Mouse (Mus musculus) heart, embryonic 13.5 days (tissue): ENCODE results near the gene Pgam2. TPM values are rescaled to one million over a fixed set of nuclear protein-coding genes. Genes with fewer than 3 reads are reported as not detected.
A peak's percentile ranks its signal among the peaks of the same experiment; 100 is the strongest.

Experiments
- ATAC-seq: fragments of 200-750 bp; cut with Nextera tagmentation; 2 replicates; pipeline ENCODE4 v1.8.0; 2017; ENCODE audit warnings: moderate TSS enrichment; ENCODE audit not compliant: insufficient number of reproducible peaks, low FRiP score, low TSS enrichment; ENCODE audit errors: extremely low read depth
- H3K27ac ChIP-seq: fragments of 300-500 bp; sonication (generic); replicated peaks from 2 replicates; pipeline ENCODE4 v1.5.1; 2015; ENCODE audit warnings: moderate library complexity, mild to moderate bottlenecking, inconsistent platforms
- H3K27me3 ChIP-seq: fragments of 300-500 bp; sonication (generic); replicated peaks from 2 replicates; pipeline ENCODE4 v1.6.1; 2015; ENCODE audit warnings: mild to moderate bottlenecking, inconsistent platforms
- H3K36me3 ChIP-seq: fragments of 300-500 bp; sonication (generic); 2 replicates; pipeline ENCODE4 v1.6.1; 2015; ENCODE audit warnings: mild to moderate bottlenecking, inconsistent platforms
- H3K4me1 ChIP-seq: fragments of 300-500 bp; sonication (generic); 2 replicates; pipeline ENCODE4 v1.6.1; 2015; ENCODE audit warnings: inconsistent platforms
- H3K4me2 ChIP-seq: fragments of 300-500 bp; sonication (generic); 2 replicates; pipeline ENCODE4 v1.6.1; 2015; ENCODE audit warnings: inconsistent platforms, mild to moderate bottlenecking, moderate library complexity
- H3K4me3 ChIP-seq: fragments of 300-500 bp; sonication (generic); 2 replicates; pipeline ENCODE4 v1.5.1; 2015; ENCODE audit warnings: moderate library complexity, mild to moderate bottlenecking, inconsistent platforms
- H3K9ac ChIP-seq: fragments of 300-500 bp; sonication (generic); 2 replicates; pipeline ENCODE4 v1.6.1; 2015; ENCODE audit warnings: inconsistent platforms, mild to moderate bottlenecking, moderate library complexity
- H3K9me3 ChIP-seq: fragments of 300-500 bp; sonication (generic); 2 replicates; pipeline ENCODE4 v1.6.1; 2016; ENCODE audit warnings: inconsistent platforms
- WGBS: fragments of 180-500 bp; shearing (Covaris S2); methylation state at CpG from one replicate; pipeline ENCODE4 v1.1.7; 2015; ENCODE audit warnings: mixed read lengths; 5-methylcytosine and 5-hydroxymethylcytosine counted together
- polyA plus RNA-seq: library from polyadenylated mRNA; unstranded; fragments of >200 nt; fragmentation: Nextera tagmentation; extraction: Ambion mirVana; gene quantifications from 2 replicates; pipeline ENCODE4 v1.2.1, GENCODE M21; 2015

The Pgam2 gene
- polyA plus RNA-seq: 801 and 908 TPM in 2 replicates

GRCm38 (mm10) chr11:5803551-5803981, at the start of gene Pgam2:
TSS of gene Pgam2 (minus strand) at chr11:5803733.
- 25% methylated on average over 8 of the region's 8 CpGs for WGBS
- peak; percentile 55; the same call in 1 of the 2 replicates for ATAC-seq
- Histone ChIP-seq H3K4me2 (peak within 1 kb of the TSS; percentile 77), H3K27ac (peak within 1 kb of the TSS; percentile 89), H3K4me3 (peak within 1 kb of the TSS; percentile 60), H3K27me3 (no peaks in the 10 kb centered on the region), H3K36me3 (peaks cover 31% of the 10 kb centered on the region), H3K9me3 (no peaks in the 10 kb centered on the region), H3K9ac (peak within 1 kb of the TSS; percentile 83), H3K4me1 (peaks cover 39% of the 10 kb centered on the region)

- H3K9ac ChIP-seq: no peak overlapping the region
- H3K4me1 ChIP-seq: peaks cover 53% of the 10 kb centered on the region
- H3K27ac ChIP-seq: no peak overlapping the region
- H3K4me3 ChIP-seq: no peak overlapping the region
- H3K4me2 ChIP-seq: no peak overlapping the region
- ATAC-seq: no peak
- WGBS: 30% methylated on average over 1 of the region's 1 CpGs
- no peaks in the 10 kb centered on the region for H3K36me3 ChIP-seq
- H3K27me3 ChIP-seq: no peaks in the 10 kb centered on the region
- H3K9me3 ChIP-seq: no peaks in the 10 kb centered on the region
Measured at GRCm38 (mm10) chr11:5852314-5852713, 48.8 kb upstream of the Pgam2 start.

DNA sequence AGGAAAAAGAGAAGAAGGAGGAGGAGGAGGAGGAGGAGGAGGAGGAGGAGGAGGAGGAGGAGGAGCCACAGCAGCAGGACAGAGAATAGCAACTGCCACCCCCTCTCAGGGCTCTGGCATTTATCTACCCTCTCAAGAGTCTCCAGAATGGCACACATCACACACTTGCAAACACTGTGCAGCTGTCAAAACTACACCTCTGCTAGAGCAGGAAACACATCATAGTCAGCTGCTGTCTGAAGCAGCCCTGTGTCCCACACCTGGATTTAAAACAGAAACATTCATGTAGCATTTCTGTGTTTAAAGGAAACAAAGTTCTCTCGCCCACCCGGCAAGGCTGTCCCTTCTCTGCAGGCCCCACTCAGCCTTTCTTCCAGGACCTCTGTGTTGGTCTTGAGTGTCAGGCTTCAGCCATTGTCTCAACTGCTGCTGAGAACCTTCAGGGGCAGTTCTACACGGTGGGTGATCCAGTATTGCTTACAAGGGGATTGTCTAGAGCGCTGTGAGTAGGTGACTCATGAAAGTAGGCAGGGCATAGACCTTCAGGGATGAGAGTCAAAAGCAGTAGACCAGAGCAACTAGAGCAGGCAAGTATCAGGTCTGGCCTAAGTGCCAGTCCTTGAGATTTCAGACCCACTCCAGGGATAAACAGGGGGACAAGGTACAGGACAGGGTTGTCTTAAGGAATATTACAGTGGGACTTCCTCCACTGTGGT, 47.6 kb upstream of the Pgam2 start:
- WGBS: 40% methylated on average over 4 of the region's 4 CpGs
- Histone ChIP-seq H3K9ac (0 out of 2 replicates have a peak overlapping the region, but pooled peaks have one; percentile 28), H3K4me2 (no peak overlapping the region), H3K27me3 (no peaks in the 10 kb centered on the region), H3K27ac (peak overlapping the region; percentile 74), H3K4me1 (peaks cover 54% of the 10 kb centered on the region), H3K36me3 (no peaks in the 10 kb centered on the region), H3K9me3 (no peaks in the 10 kb centered on the region), H3K4me3 (no peak overlapping the region)
- ATAC-seq: no peak; the same call in 1 of the 2 replicates

DNA sequence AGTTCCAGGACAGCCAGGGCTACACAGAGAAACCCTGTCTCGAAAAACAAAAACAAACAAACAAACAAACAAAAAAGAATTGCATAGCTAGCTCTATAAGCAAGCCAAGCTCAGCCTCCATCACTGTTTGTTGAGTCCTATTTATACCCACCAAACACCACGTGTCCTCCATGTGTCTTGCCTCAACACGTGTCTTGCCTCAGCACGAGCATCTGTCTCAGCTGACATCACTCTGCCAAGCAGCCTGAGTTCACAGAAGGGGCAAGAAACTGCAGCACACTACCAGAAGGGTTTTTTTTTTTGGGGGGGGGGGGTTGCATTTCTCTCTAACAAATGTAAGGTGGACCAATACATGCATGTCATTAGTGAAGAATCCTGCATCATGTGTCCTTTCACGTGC, 46.9 kb upstream of the Pgam2 start:
- Histone ChIP-seq H3K4me3 (no peak overlapping the region), H3K27ac (no peak overlapping the region), H3K9me3 (no peaks in the 10 kb centered on the region), H3K36me3 (no peaks in the 10 kb centered on the region), H3K4me2 (no peak overlapping the region), H3K27me3 (no peaks in the 10 kb centered on the region), H3K4me1 (peaks cover 48% of the 10 kb centered on the region), H3K9ac (no peak overlapping the region)
- ATAC-seq: no peak
- 47% methylated on average over 5 of the region's 5 CpGs for WGBS

DNA sequence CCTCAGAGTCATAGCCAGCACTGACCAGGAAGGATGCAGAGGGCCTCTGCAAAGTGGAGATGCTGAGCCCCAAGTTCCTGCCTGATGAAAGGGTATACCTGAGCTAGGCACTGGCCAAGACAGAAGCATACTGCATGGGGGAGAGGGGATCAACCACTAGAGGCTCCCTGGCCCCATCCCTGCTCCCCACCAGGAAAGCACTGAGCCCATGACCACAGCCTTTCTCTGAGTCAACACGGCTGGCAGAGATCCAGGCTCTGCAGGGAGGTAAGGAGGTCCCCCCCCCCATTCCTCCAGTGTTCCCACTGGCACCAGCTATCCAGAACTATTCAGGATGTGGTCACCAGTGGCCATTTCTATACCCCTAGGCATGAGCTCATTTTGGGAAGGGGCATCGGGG, 45.8 kb upstream of the Pgam2 start:
- ATAC-seq: peak; percentile 28; the same call in 1 of the 2 replicates
- Histone ChIP-seq H3K36me3 (no peaks in the 10 kb centered on the region), H3K9me3 (no peaks in the 10 kb centered on the region), H3K9ac (no peak overlapping the region), H3K27me3 (no peaks in the 10 kb centered on the region), H3K4me1 (peaks cover 47% of the 10 kb centered on the region), H3K4me2 (no peak overlapping the region), H3K4me3 (no peak overlapping the region), H3K27ac (peak overlapping the region; percentile 36; the same call in 1 of the 2 replicates)
- WGBS: 72% methylated on average over 2 of the region's 2 CpGs

DNA sequence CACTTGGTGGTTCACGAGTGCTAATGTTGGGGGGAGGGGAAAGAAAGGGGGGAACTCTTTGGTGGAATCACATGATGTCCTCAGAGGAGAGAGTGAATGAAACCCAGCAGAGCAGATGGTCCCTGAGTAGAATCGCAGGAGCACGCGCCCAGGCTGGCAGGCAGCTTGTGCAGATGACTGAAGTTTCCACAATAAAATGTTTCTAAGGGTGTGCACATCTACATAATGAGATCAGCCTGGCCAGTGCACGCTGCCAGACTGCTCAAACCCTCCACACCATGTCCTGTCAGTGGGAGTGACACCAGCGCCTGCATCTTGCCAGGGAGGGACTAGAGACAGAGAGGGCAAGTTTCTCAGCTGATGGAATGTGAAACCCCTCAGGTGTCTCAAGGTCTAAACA, 45.2 kb upstream of the Pgam2 start:
- 48% methylated on average over 6 of the region's 6 CpGs for WGBS
- no peak for ATAC-seq
- no peak overlapping the region for H3K4me2 ChIP-seq
- H3K4me3 ChIP-seq: no peak overlapping the region
- H3K36me3 ChIP-seq: no peaks in the 10 kb centered on the region
- peak overlapping the region; percentile 36 for H3K27ac ChIP-seq
- no peaks in the 10 kb centered on the region for H3K9me3 ChIP-seq
- H3K9ac ChIP-seq: no peak overlapping the region
- peaks cover 47% of the 10 kb centered on the region for H3K4me1 ChIP-seq
- H3K27me3 ChIP-seq: no peaks in the 10 kb centered on the region

DNA sequence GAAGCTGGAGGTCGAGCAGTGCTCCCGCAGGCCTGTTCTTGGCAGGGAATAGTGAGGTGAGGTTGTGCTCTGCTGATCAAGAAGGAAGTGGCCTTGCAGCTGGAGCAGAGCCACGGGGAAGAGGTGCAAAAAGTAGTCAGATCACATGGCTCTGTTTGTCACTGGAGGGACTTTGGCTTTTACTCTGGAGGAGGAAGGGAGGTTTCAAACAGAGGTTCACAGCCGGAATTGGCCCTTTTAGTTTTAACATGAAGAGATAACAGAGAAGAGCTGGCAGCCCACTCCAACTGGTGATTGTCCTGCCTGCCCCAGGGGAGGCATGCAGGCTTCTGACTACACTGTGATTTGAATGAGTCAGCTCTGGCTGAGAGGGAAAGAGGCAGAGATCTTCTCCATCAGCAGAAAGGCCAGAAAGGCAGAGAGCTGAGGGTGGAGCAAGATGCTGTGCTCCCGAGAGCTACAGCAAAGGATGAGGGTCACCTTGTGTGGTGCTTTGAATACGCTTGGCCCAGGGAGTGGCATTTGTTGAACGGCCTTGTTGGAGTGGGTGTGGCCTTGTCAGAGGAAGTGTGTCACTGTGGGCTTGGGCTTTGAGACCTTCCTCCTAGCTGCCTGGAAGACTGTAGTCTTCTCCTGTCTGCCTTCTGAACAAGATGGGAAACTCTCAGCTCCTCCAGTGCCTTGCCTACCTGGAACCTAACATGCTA, 43.3 kb upstream of the Pgam2 start:
- Histone ChIP-seq H3K36me3 (no peaks in the 10 kb centered on the region), H3K9me3 (peaks cover 3% of the 10 kb centered on the region; the same call in 1 of the 2 replicates), H3K4me3 (no peak overlapping the region), H3K9ac (no peak overlapping the region), H3K4me1 (peaks cover 38% of the 10 kb centered on the region), H3K27ac (peak overlapping the region; percentile 45), H3K4me2 (no peak overlapping the region), H3K27me3 (no peaks in the 10 kb centered on the region)
- WGBS: 42% methylated on average over 7 of the region's 7 CpGs
- no peak; the same call in 1 of the 2 replicates for ATAC-seq

DNA sequence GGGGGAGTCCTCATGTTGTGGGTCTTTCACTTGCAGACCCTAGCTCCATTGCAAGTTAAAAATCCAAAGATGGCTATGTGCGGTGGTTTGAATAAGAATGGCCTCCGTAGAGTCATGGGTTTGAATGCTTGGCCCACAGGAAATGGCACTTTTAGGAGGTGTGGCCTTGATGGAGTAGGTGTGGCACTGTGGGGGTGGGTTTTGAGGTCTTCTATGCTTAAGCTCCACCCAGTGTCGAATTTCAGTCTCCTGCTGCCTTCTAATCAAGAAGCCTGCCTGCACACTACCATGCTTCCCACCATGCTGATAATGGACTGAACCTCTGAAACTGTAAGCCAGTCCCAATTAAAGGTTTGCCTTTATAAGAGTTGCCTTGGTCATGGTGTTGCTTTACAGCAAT, 39.6 kb upstream of the Pgam2 start:
- Histone ChIP-seq H3K27ac (no peak overlapping the region), H3K4me1 (peaks cover 12% of the 10 kb centered on the region), H3K27me3 (no peaks in the 10 kb centered on the region), H3K4me3 (no peak overlapping the region), H3K36me3 (no peaks in the 10 kb centered on the region), H3K4me2 (no peak overlapping the region), H3K9me3 (peaks cover 10% of the 10 kb centered on the region; the same call in 1 of the 2 replicates), H3K9ac (no peak overlapping the region)
- ATAC-seq: no peak
- WGBS: 71% methylated on average over 3 of the region's 3 CpGs

DNA sequence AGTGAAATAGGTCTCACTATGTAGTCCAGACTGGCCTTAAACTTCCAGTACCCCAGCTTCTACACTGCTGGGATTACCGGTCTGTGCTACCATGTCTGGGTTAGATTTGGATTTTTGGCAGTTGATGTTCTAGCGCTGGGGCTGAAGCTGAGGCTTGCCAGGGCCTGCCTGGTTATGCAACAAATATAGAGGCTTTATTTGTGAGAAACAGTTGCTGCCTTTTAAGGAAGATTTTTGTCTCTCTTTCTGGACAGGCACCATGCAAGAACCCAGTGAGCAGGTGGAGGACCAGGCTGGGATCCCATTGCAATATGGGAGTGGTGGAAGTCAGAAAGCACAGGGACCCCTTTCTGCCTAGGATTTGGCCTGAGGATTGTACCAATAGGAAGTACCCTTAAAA, 38.2 kb upstream of the Pgam2 start:
- no peaks in the 10 kb centered on the region for H3K27me3 ChIP-seq
- H3K27ac ChIP-seq: no peak overlapping the region
- no peak overlapping the region for H3K4me3 ChIP-seq
- peaks cover 13% of the 10 kb centered on the region for H3K4me1 ChIP-seq
- peaks cover 10% of the 10 kb centered on the region; the same call in 1 of the 2 replicates for H3K9me3 ChIP-seq
- H3K4me2 ChIP-seq: no peak overlapping the region
- ATAC-seq: no peak
- WGBS: 95% methylated on average over 2 of the region's 2 CpGs
- H3K36me3 ChIP-seq: no peaks in the 10 kb centered on the region
- no peak overlapping the region for H3K9ac ChIP-seq

DNA sequence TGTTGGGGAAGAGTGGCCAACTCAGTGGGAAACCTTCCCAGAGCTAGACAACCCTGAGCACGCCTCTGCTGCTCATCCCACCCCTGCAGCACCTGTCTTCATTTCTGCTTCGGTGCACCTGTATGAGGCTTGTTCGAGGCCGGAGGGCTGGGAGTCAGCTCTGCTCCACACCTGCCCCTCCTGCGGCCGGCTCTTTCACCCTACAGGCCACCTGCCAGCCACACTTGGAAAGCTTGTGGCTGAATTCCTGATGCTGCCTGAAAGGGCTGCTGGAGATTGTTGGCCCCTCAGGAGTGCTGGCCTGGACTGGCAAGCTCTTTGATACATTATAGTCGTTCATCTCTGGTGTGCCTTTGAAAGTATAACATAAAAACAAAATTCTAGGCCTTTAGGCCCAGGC, 36.8 kb upstream of the Pgam2 start:
- no peak overlapping the region for H3K27ac ChIP-seq
- H3K9me3 ChIP-seq: peaks cover 10% of the 10 kb centered on the region; the same call in 1 of the 2 replicates
- 80% methylated on average over 7 of the region's 7 CpGs for WGBS
- H3K9ac ChIP-seq: no peak overlapping the region
- ATAC-seq: no peak
- H3K36me3 ChIP-seq: peaks cover 1% of the 10 kb centered on the region; the same call in 1 of the 2 replicates
- H3K4me2 ChIP-seq: no peak overlapping the region
- H3K4me1 ChIP-seq: peaks cover 14% of the 10 kb centered on the region
- H3K4me3 ChIP-seq: no peak overlapping the region
- no peaks in the 10 kb centered on the region for H3K27me3 ChIP-seq
